Mouse (Mus musculus): Measurements from ENCODE around the gene Nxnl2. TPM values are rescaled to one million over a fixed set of nuclear protein-coding genes. Genes with fewer than 3 reads are reported as not detected.

The Nxnl2 gene
- not detected for polyA plus RNA-seq (2012; fragmentation: generic; extraction: Trizol)

GRCm38 (mm10) chr13:51170691-51171680 is at the start of gene Nxnl2:
TSS of gene Nxnl2 (plus strand) at chr13:51171022.
- Histone ChIP-seq H3K36me3 (ENCODE audit: control insufficient read depth, insufficient read depth) (no peaks in the 10 kb centered on the region), H3K79me2 (ENCODE audit: control insufficient read depth, insufficient read depth) (no peaks in the 10 kb centered on the region), H3K4me2 (ENCODE audit: low read depth) (no peak within 1 kb of the TSS), H3ac (ENCODE audit: control insufficient read depth, insufficient read length) (no peak within 1 kb of the TSS), H3K27me3 (ENCODE audit: control insufficient read depth, insufficient read depth, insufficient read length) (no peaks in the 10 kb centered on the region), H3K4me3 (no peak within 1 kb of the TSS)
- no peak for TF ChIP-seq POLR2A (IDR thresholded peaks at IDR 0.05; ENCODE audit: insufficient read length, low read depth)
- no peak for TF ChIP-seq TCF3 (IDR thresholded peaks at IDR 0.05; ENCODE audit: insufficient read length, low read depth)
- no peak for TF ChIP-seq USF1 (IDR thresholded peaks at IDR 0.05; ENCODE audit: low read depth)
- TF ChIP-seq MYOD1 (IDR thresholded peaks at IDR 0.05; ENCODE audit: control insufficient read depth in 1 of 3, insufficient read length in 2 of 3, low read depth in 2 of 3), result no peak
- no peak for TF ChIP-seq CEBPB (IDR thresholded peaks at IDR 0.05; ENCODE audit: insufficient read depth, poor library complexity, severe bottlenecking)

- H3K4me3 ChIP-seq, result no peak overlapping the region
- no peak overlapping the region for H3K4me2 ChIP-seq (ENCODE audit: low read depth)
- no peaks in the 10 kb centered on the region for H3K27me3 ChIP-seq (ENCODE audit: control insufficient read depth, insufficient read depth, insufficient read length)
- no peak overlapping the region for H3ac ChIP-seq (ENCODE audit: control insufficient read depth, insufficient read length)
- TF ChIP-seq POLR2A (IDR thresholded peaks at IDR 0.05; ENCODE audit: insufficient read length, low read depth) (no peak), CEBPB (IDR thresholded peaks at IDR 0.05; ENCODE audit: insufficient read depth, poor library complexity, severe bottlenecking) (no peak), POLR2AphosphoS2 (IDR thresholded peaks at IDR 0.05; ENCODE audit: insufficient read length, low read depth) (no peak), USF1 (IDR thresholded peaks at IDR 0.05; ENCODE audit: low read depth) (no peak), MYOG (IDR thresholded peaks at IDR 0.05; ENCODE audit: control insufficient read depth in 1 of 3, insufficient read depth in 1 of 3, insufficient read length in 2 of 3, low read depth in 2 of 3) (no peak), TCF3 (IDR thresholded peaks at IDR 0.05; ENCODE audit: insufficient read length, low read depth) (no peak), MYOD1 (IDR thresholded peaks at IDR 0.05; ENCODE audit: control insufficient read depth in 1 of 3, insufficient read length in 2 of 3, low read depth in 2 of 3) (no peak), E2F4 (IDR thresholded peaks at IDR 0.05; ENCODE audit: insufficient read depth) (no peak), SRF (IDR thresholded peaks at IDR 0.05; ENCODE audit: control insufficient read depth, insufficient read length, low read depth) (no peak), REST (IDR thresholded peaks at IDR 0.05; ENCODE audit: insufficient read depth, insufficient read length) (no peak), TCF12 (IDR thresholded peaks at IDR 0.05; ENCODE audit: insufficient read depth, poor library complexity, severe bottlenecking) (no peak), MAX (IDR thresholded peaks at IDR 0.05; ENCODE audit: low read depth) (no peak)
- H3K79me2 ChIP-seq (ENCODE audit: control insufficient read depth, insufficient read depth), result peaks cover 97% of the 10 kb centered on the region
- no peaks in the 10 kb centered on the region for H3K36me3 ChIP-seq (ENCODE audit: control insufficient read depth, insufficient read depth)
Observed at GRCm38 (mm10) chr13:51121966-51122365, 48.9 kb upstream of the Nxnl2 start.

GRCm38 (mm10) chr13:51122771-51123170 is 48.1 kb upstream of the Nxnl2 start:
- no peak overlapping the region for H3ac ChIP-seq (ENCODE audit: control insufficient read depth, insufficient read length)
- TF ChIP-seq POLR2AphosphoS2 (IDR thresholded peaks at IDR 0.05; ENCODE audit: insufficient read length, low read depth) (no peak), TCF12 (IDR thresholded peaks at IDR 0.05; ENCODE audit: insufficient read depth, poor library complexity, severe bottlenecking) (no peak), POLR2A (IDR thresholded peaks at IDR 0.05; ENCODE audit: insufficient read length, low read depth) (no peak)
- peaks cover 97% of the 10 kb centered on the region for H3K79me2 ChIP-seq (ENCODE audit: control insufficient read depth, insufficient read depth)
- no peaks in the 10 kb centered on the region for H3K36me3 ChIP-seq (ENCODE audit: control insufficient read depth, insufficient read depth)
- H3K4me3 ChIP-seq, result no peak overlapping the region
- no peak overlapping the region for H3K4me2 ChIP-seq (ENCODE audit: low read depth)
- H3K27me3 ChIP-seq (ENCODE audit: control insufficient read depth, insufficient read depth, insufficient read length), result no peaks in the 10 kb centered on the region

GRCm38 (mm10) chr13:51125357-51125756 is 45.5 kb upstream of the Nxnl2 start:
- TF ChIP-seq E2F4 (IDR thresholded peaks at IDR 0.05; ENCODE audit: insufficient read depth) (no peak), CEBPB (IDR thresholded peaks at IDR 0.05; ENCODE audit: insufficient read depth, poor library complexity, severe bottlenecking) (no peak)
- no peak overlapping the region for H3K4me2 ChIP-seq (ENCODE audit: low read depth)
- H3K36me3 ChIP-seq (ENCODE audit: control insufficient read depth, insufficient read depth), result peaks cover 8% of the 10 kb centered on the region
- no peak overlapping the region for H3ac ChIP-seq (ENCODE audit: control insufficient read depth, insufficient read length)
- no peaks in the 10 kb centered on the region for H3K27me3 ChIP-seq (ENCODE audit: control insufficient read depth, insufficient read depth, insufficient read length)
- H3K4me3 ChIP-seq, result no peak overlapping the region
- H3K79me2 ChIP-seq (ENCODE audit: control insufficient read depth, insufficient read depth), result peaks cover 83% of the 10 kb centered on the region

GRCm38 (mm10) chr13:51127906-51128305 is 42.9 kb upstream of the Nxnl2 start:
- Histone ChIP-seq H3K27me3 (ENCODE audit: control insufficient read depth, insufficient read depth, insufficient read length) (no peaks in the 10 kb centered on the region), H3ac (ENCODE audit: control insufficient read depth, insufficient read length) (no peak overlapping the region), H3K79me2 (ENCODE audit: control insufficient read depth, insufficient read depth) (peaks cover 58% of the 10 kb centered on the region), H3K4me3 (no peak overlapping the region), H3K36me3 (ENCODE audit: control insufficient read depth, insufficient read depth) (peaks cover 8% of the 10 kb centered on the region), H3K4me2 (ENCODE audit: low read depth) (no peak overlapping the region)
- no peak for TF ChIP-seq E2F4 (IDR thresholded peaks at IDR 0.05; ENCODE audit: insufficient read depth)
- TF ChIP-seq SRF (IDR thresholded peaks at IDR 0.05; ENCODE audit: control insufficient read depth, insufficient read length, low read depth), result no peak
- no peak for TF ChIP-seq POLR2A (IDR thresholded peaks at IDR 0.05; ENCODE audit: insufficient read length, low read depth)
- no peak for TF ChIP-seq REST (IDR thresholded peaks at IDR 0.05; ENCODE audit: insufficient read depth, insufficient read length)
- TF ChIP-seq CEBPB (IDR thresholded peaks at IDR 0.05; ENCODE audit: insufficient read depth, poor library complexity, severe bottlenecking), result no peak

Data from myocyte (in vitro differentiated cells).